Mouse (Mus musculus) heart, adult 8-10 months (tissue): Measurements from ENCODE around the gene Ptprm. TPM values are rescaled to one million over a fixed set of nuclear protein-coding genes. Genes with fewer than 3 reads are reported as not detected.

ENCODE experiments used
- DNase-seq: peaks from one replicate; pipeline ENCODE4 v3.0.0; 2022; ENCODE audit warnings: low spot score
- microRNA-seq: library from miRNA; unstranded; fragments of <30 nt; microRNA quantifications from one replicate; pipeline ENCODE4 v1.2.0, GENCODE M21; 2022
- total RNA-seq, 4 experiments: library from RNA; stranded (reverse); gene quantifications; 2 replicates each; pipeline ENCODE4 v1.2.4; 2022

The Ptprm gene
- total RNA-seq, 4 experiments from 2014 or later = 82.4 to 102 (median 88.8) TPM

DNA sequence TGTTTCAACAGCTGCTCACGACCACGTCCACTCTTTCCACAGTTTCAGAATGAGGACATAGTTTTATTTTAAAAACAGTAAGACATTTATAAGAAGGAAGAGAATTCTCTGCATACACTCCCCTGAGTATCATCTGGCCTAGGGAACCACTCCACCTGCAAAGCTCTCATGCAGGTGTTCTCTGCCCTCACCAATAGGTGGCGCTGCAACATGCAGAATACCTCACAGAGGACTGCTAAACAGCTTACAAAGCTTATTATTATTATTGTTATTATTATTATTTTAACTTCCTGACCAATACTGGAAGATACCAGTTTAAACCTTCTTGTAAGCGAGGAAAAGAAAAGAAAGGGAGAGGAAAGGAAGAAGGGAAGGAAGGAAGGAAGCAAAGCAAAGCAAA is 673.6 kb downstream of the Ptprm start:
- peak; percentile 42 for DNase-seq

DNA sequence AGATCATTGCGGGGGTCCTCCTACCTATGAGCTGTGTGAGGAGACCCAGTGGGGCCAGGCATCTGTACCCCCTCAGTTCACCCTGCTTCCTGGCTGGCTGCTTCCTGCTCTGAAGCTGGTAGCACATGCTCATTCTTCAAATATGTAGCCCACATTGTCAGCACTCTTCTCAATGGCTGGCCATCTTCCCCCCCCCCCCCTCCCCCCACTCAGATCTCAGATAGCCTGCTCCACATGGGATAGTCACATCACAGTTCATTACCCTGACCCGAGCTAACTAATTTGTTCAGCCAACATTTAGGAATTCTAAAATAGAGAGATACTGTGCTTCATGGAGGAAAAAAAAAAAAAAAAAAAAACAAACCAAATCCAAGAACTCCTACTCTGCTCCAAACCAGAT is 679.6 kb downstream of the Ptprm start:
- no peak for DNase-seq

DNA sequence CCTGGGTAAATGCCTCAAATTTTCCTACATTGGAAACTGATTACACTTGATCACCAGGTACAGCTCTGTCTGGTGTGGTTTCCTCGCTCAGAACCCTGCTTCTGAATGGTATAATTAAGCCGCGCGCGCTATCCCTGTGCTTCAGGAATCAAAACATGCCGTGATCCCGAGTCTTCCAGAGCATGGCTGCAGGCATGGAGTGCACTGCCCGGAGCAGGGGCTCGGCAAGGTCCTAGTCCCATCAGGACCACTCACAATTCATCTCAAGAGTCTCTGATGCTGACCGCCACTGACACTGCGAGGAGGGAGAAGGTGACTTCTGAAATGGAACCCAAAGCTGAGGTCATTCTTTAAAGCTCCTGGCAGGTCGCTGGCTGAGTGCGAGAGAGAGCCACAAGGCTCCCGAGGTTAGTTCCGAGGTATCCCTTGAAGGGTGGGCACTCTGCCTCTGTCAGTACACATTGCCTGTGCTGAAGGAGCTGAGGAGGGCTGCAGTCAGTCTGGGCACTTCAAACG is 682.5 kb downstream of the Ptprm start:
- no peak for DNase-seq

DNA sequence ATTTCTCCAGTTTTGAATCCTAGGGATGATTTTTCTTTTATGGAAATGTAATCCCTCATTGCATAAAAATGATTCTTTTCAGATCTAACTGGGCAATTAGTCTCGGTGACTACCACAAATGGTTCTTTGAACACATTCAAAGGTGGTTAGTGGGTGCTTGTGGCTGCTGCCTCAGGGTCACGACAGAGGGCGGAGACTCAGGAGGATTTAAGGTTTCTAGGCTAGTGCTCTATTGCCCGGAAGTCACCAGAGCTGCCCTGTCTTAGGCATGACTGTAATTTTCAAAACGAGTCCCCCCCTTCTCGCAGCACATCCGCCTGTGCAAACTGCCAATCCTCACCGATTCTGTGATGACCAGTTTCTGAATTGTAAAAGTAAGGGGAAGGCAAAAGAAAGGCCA is 683.0 kb downstream of the Ptprm start:
- no peak for DNase-seq

DNA sequence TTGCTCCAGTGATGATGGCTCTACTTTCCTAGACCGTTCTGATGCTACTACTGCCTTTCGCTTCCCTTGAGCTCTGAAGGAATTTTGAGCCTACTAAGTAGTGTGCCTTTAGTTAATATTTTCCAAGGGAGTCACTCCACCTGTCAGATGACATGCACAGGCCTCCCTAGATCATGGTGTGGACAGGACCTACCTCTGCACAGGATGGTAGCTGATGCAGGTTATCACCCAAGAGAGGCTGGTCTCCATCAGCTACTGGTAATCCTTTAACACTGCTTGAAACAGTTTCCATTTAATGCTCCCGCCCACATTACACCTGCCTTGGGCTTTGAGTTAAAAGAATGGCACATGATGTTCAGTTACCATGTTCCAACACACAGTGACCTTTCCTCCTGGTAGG is 688.5 kb downstream of the Ptprm start:
- no peak for DNase-seq

DNA sequence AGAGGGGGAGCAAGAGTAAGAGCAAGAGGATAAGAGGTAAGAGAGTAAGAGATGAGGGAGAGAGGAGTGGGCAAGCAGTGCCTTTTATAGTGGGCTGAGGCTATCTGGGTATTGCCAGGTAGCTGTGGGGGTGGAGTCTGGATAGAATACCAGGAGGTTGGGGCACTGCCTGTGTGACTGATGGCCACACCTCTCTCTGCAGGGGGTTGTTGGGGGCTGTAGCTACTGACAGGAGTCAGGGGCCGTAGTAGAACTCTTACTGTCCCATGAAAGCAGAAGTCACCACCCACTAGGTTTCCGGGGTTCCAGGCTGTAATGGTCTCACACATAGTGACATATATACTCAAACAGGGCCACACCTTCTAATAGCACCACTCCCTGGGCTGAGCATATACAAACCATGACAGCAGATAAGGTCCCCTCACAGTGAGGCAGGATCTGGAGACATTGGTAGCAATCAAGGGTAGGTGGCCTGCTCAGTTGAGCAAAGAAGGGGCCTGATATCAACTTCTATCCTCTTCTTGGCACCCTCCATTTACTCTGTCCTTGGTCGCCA is 689.0 kb downstream of the Ptprm start:
- no peak for DNase-seq

DNA sequence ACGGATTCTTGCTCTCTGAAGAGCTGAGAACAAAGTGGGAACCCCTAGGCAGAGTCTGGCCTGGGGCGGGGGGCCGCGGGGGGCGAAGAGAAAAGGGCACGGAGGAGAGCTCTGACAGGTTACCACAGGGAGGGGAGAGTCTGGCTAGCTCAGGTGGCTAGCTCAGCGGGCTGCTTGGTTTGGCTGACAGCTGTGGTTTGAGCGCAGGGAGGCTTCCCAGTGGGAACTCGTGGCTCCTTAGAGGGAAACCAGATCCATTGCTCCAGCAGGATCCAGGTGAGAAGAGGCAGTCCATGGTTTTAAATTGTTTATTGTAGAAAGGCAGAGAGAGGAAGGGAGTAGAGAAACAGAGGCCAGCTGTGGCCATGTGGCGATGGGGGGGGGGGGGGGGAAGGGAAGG is 689.5 kb downstream of the Ptprm start:
- DNase-seq = no peak

DNA sequence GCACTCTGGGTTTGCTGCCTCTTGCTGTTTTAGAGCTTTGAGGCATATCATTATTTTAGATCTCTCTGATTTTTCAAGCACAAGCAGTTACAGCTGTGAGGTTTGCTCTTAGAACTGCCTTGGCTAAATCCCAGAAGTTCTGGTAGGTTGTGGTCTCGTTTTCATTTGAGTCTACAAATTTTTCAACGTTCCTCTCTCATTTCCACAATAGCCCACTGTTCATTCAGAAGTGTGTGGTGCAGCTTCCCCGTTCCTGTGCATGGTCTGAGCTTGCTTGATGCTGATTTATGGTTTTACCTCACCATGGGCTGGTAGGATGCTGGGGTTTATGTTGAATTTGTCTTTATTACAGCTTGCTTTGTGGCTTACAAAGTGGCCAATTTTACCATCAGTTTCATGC is 695.0 kb downstream of the Ptprm start:
- no peak for DNase-seq

DNA sequence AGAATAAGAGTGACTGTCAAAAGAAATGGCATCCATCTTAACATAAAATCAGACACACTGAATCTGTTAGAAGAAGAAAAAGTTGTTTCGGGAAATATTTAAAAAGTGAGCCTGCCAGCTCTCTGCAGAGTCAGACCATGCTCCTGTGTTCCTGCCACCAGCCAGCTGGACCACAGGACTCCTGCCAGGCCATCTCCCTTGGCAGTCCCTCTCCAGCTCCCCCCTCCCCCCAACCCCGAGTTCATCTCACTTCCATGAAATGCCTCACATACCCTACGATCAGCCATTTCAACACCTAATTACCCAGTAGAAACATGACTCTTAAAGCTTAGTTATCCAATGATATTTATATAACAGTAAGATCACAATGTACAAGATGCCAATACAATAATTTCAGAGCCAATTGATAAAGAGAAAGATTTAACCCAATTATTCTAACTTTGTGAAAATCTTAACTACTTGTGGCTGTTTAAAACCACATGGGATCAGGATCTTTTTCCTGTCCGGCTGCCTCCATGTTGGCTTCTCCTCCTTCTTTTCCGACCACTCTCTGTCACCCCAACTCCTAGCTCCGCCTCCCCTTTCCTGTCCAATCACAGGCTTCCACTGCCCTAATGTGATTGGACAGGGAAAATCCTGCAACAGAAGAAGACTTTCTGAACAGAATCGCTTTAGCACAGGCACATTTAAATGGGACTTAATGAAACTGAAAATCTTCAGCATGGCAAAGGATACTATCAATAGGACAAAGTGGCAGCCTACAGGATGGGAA is 716.1 kb downstream of the Ptprm start:
- no peak for DNase-seq

DNA sequence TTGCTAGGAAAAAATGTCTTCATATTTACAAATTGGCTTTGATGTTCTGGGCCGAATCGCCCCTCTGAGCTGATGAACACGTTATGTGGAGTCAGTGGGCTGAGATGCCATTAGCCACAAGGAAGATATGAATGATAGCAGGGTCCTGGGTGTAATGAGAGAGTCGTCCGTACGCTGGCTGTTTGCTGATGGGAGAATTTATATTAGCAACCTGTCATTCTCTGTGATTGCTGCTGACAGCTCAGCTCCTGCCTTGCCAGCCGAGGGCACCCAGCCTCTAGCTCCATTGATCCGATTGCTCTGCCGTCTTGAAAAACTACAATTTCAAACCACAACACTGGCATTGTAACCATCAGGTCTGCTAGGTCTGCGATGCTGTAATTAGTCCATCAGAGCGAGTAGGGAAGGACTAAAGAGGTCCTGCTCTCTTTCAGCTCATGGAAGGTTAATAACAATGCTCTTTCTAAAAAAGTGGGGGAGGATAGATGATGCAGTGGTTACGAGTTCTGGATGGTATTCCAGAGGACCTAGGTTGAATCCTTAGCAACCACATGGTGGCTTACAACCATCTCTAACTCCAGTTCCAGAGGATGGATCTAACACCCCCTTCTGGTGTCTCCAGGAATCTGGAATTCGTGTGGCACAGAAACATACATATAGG is 734.1 kb downstream of the Ptprm start:
- DNase-seq = no peak

DNA sequence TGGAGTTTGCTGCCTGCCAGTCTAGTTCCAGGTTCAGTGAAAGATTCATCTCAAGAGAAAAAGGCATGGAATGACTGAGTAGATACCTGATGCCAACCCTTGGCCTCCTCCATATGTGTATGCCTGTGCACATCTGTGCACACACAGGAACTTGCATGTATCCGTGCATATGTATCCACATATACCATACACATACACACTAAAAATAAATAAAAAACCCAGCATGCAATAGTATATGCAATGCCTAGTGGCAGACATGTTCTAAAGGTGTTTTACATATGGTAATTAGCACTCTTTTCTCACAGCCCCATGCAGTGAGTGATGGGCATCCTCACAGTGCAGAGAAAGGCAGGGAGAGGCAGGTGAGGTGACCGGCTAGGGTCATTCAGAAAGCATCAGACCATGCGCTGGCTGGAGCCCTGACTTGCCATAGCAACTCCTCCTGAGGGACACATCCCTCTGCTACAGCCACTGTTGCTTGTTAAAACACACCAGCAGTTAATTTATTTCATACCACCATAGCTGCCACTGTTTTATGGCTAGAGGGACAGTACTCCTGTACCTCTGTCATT is 734.9 kb downstream of the Ptprm start:
- no peak for DNase-seq

Small RNAs within 50 kb of the gene (microRNA-seq; reads per million reads assigned to microRNA genes)
- 3.4 reads per million, percentile 6 among the genes with 10 or more reads in this experiment for gene Mir5709
